ENCODE assay signal across 32 mouse cellular contexts in the genomic region with DNA sequence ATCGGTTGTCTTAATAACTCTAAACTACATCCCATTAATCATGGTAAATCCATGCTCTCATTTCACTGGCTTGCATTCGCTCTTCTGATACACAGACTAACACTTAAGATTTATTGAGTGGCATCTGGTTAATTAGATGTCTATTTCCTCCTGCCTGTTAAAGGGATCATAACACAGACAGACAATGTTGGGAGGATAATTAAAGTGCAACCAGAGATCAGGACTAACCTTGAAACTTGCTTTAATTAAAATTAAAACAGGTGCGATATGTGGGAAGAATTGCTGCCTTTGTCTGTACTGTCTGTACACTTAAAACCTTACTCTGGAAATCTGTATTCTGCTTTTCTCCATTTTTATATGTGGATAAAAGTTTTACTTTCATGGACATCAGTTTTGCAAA.
"Had no signal": no experiment of that assay in that cellular context is flagged by ENCODE, and none has a peak within 500 bp of the region (broad histone marks: within the 10 kb centered on the region; RNA-seq: fewer than 3 reads in every experiment).

No protein-coding gene starts in this region.

- H3K4me3 ChIP-seq: limb, embryonic 10.5 days; limb, embryonic 12.5 days; limb, embryonic 13.5 days; limb, embryonic 15.5 days; liver, embryonic 12.5 days; liver, embryonic 13.5 days; liver, embryonic 15.5 days; lung, embryonic 15.5 days; megakaryocyte, embryonic 14.5 days; midbrain, embryonic 10.5 days; midbrain, embryonic 12.5 days; midbrain, embryonic 13.5 days; midbrain, embryonic 15.5 days; myocyte; neural tube, embryonic 12.5 days had no signal

- H3K36me3 ChIP-seq: limb, embryonic 10.5 days; limb, embryonic 12.5 days; limb, embryonic 13.5 days; limb, embryonic 15.5 days; liver, embryonic 12.5 days; liver, embryonic 13.5 days; liver, embryonic 15.5 days; lung, embryonic 15.5 days; midbrain, embryonic 10.5 days; midbrain, embryonic 12.5 days; midbrain, embryonic 13.5 days; midbrain, embryonic 15.5 days; neural tube, embryonic 12.5 days had no signal

- H3K27me3 ChIP-seq: limb, embryonic 12.5 days; limb, embryonic 13.5 days; limb, embryonic 15.5 days; liver, embryonic 12.5 days; liver, embryonic 13.5 days; liver, embryonic 15.5 days; lung, embryonic 15.5 days; megakaryocyte, embryonic 14.5 days; midbrain, embryonic 12.5 days; midbrain, embryonic 13.5 days; midbrain, embryonic 15.5 days; neural tube, embryonic 12.5 days had no signal

- ATAC-seq: liver, embryonic 12.5 days; liver, postnatal 0 days; lung, postnatal 0 days; midbrain, embryonic 13.5 days; midbrain, embryonic 15.5 days; midbrain, embryonic 16.5 days had no signal

- H3K4me2 ChIP-seq: limb, embryonic 12.5 days; limb, embryonic 13.5 days; limb, embryonic 15.5 days; liver, embryonic 11.5 days; liver, embryonic 12.5 days; liver, embryonic 13.5 days; liver, embryonic 15.5 days; lung, embryonic 14.5 days; lung, embryonic 15.5 days; midbrain, embryonic 11.5 days; midbrain, embryonic 12.5 days; midbrain, embryonic 13.5 days; midbrain, embryonic 15.5 days; neural tube, embryonic 12.5 days had no signal

- H3K9me3 ChIP-seq: limb, embryonic 10.5 days; limb, embryonic 12.5 days; limb, embryonic 13.5 days; limb, embryonic 15.5 days; liver, embryonic 12.5 days; liver, embryonic 13.5 days; liver, embryonic 15.5 days; lung, embryonic 15.5 days; megakaryocyte, embryonic 14.5 days; midbrain, embryonic 10.5 days; midbrain, embryonic 12.5 days; midbrain, embryonic 13.5 days; midbrain, embryonic 15.5 days; neural tube, embryonic 12.5 days had no signal

- H3K4me1 ChIP-seq: limb, embryonic 10.5 days; limb, embryonic 12.5 days; limb, embryonic 13.5 days; limb, embryonic 15.5 days; liver, embryonic 12.5 days; liver, embryonic 13.5 days; liver, embryonic 15.5 days; lung, embryonic 15.5 days; megakaryocyte, embryonic 14.5 days; midbrain, embryonic 10.5 days; midbrain, embryonic 12.5 days; midbrain, embryonic 13.5 days; midbrain, embryonic 15.5 days; neural tube, embryonic 12.5 days had no signal

- H3K9ac ChIP-seq: limb, embryonic 12.5 days; limb, embryonic 13.5 days; limb, embryonic 15.5 days; liver, embryonic 12.5 days; liver, embryonic 13.5 days; liver, embryonic 14.5 days; liver, embryonic 15.5 days; liver, postnatal 0 days; lung, embryonic 14.5 days; lung, embryonic 15.5 days; midbrain, embryonic 12.5 days; midbrain, embryonic 13.5 days; midbrain, embryonic 15.5 days; neural tube, embryonic 12.5 days had no signal

- H3K27ac ChIP-seq: limb, embryonic 10.5 days; limb, embryonic 12.5 days; limb, embryonic 13.5 days; limb, embryonic 15.5 days; liver, embryonic 12.5 days; liver, embryonic 13.5 days; liver, embryonic 14.5 days; liver, embryonic 15.5 days; lung, embryonic 15.5 days; macrophage; midbrain, embryonic 10.5 days; midbrain, embryonic 12.5 days; midbrain, embryonic 13.5 days; midbrain, embryonic 15.5 days; neural tube, embryonic 12.5 days had no signal

- DNase-seq: left cerebral cortex, postnatal 4 days; liver; liver, embryonic 13.5 days; liver, postnatal 0 days; lung, adult 18-20 months; lung, adult 2 months; lung, embryonic 14.5 days; lung, postnatal 10 days; lung, postnatal 14 days; lung, postnatal 36 days; lung, postnatal 4 days; midbrain, embryonic 14.5 days had no signal
